Mouse (Mus musculus): ENCODE results near the gene Msrb3. TPM values are rescaled to one million over a fixed set of nuclear protein-coding genes. Genes with fewer than 3 reads are reported as not detected.
A peak's percentile ranks its signal among the peaks of the same experiment; 100 is the strongest.

Gene Msrb3
- polyA plus RNA-seq, 1 experiment from 2014 or later, result 1.2 TPM

- Histone ChIP-seq H3K4me2 (ENCODE audit: low read length) (no peak overlapping the region), H3K9ac (replicated peaks; ENCODE audit: low read length) (no peak overlapping the region), H3K9me3 (ENCODE audit: control insufficient read depth, low read length) (no peaks in the 10 kb centered on the region), H3K27ac (replicated peaks; ENCODE audit: low read depth, low read length) (no peak overlapping the region), H3K4me3 (replicated peaks; ENCODE audit: low read depth, low read length) (no peak overlapping the region), H3K27me3 (ENCODE audit: control insufficient read depth, insufficient read depth, low read length) (no peaks in the 10 kb centered on the region), H3K36me3 (ENCODE audit: control insufficient read depth, insufficient read depth, low read length) (no peaks in the 10 kb centered on the region), H3K4me1 (ENCODE audit: control insufficient read depth, insufficient read depth, low read length) (peaks cover 8% of the 10 kb centered on the region)
- no peak for ATAC-seq (ENCODE audit: low FRiP score, low TSS enrichment)
- no peak for DNase-seq
- WGBS, result 85% methylated on average over 6 of the region's 6 CpGs
These were observed 99.4 kb downstream of the Msrb3 start for GRCm38 (mm10) chr10:120799479-120799878.

GRCm38 (mm10) chr10:120796749-120797148 lies 102.2 kb downstream of the Msrb3 start:
- peaks cover 10% of the 10 kb centered on the region for H3K4me1 ChIP-seq (ENCODE audit: control insufficient read depth, insufficient read depth, low read length)
- H3K4me2 ChIP-seq (ENCODE audit: low read length), result no peak overlapping the region
- H3K36me3 ChIP-seq (ENCODE audit: control insufficient read depth, insufficient read depth, low read length), result no peaks in the 10 kb centered on the region
- ATAC-seq (ENCODE audit: low FRiP score, low TSS enrichment) (no peak), DNase-seq (no peak)
- 95% methylated on average over 4 of the region's 4 CpGs for WGBS
- no peak overlapping the region for H3K9ac ChIP-seq (replicated peaks; ENCODE audit: low read length)
- no peak overlapping the region for H3K4me3 ChIP-seq (replicated peaks; ENCODE audit: low read depth, low read length)
- no peaks in the 10 kb centered on the region for H3K27me3 ChIP-seq (ENCODE audit: control insufficient read depth, insufficient read depth, low read length)
- H3K27ac ChIP-seq (replicated peaks; ENCODE audit: low read depth, low read length), result no peak overlapping the region
- no peaks in the 10 kb centered on the region for H3K9me3 ChIP-seq (ENCODE audit: control insufficient read depth, low read length)

- ATAC-seq (ENCODE audit: low FRiP score, low TSS enrichment), result no peak
- 54% methylated on average over 13 of the region's 13 CpGs for WGBS
- DNase-seq, result peak; percentile 53
These were observed 104.5 kb downstream of the Msrb3 start for GRCm38 (mm10) chr10:120794391-120794817.

GRCm38 (mm10) chr10:120792191-120792765 lies 106.6 kb downstream of the Msrb3 start:
- no peaks in the 10 kb centered on the region for H3K9me3 ChIP-seq (ENCODE audit: control insufficient read depth, low read length)
- no peak overlapping the region for H3K4me2 ChIP-seq (ENCODE audit: low read length)
- no peak overlapping the region for H3K9ac ChIP-seq (replicated peaks; ENCODE audit: low read length)
- no peaks in the 10 kb centered on the region for H3K27me3 ChIP-seq (ENCODE audit: control insufficient read depth, insufficient read depth, low read length)
- H3K4me3 ChIP-seq (replicated peaks; ENCODE audit: low read depth, low read length), result no peak overlapping the region
- DNase-seq, result no peak
- H3K4me1 ChIP-seq (ENCODE audit: control insufficient read depth, insufficient read depth, low read length), result peaks cover 6% of the 10 kb centered on the region; the same call in 1 of the 2 replicates
- 84% methylated on average over 11 of the region's 11 CpGs for WGBS
- H3K27ac ChIP-seq (replicated peaks; ENCODE audit: low read depth, low read length), result no peak overlapping the region
- ATAC-seq (ENCODE audit: low FRiP score, low TSS enrichment), result no peak
- no peaks in the 10 kb centered on the region for H3K36me3 ChIP-seq (ENCODE audit: control insufficient read depth, insufficient read depth, low read length)

More at GRCm38 (mm10) chr10:120794391-120794817, 104.5 kb downstream of the Msrb3 start:
- Histone ChIP-seq H3K36me3 (ENCODE audit: control insufficient read depth, insufficient read depth, low read length) (no peaks in the 10 kb centered on the region), H3K9me3 (ENCODE audit: control insufficient read depth, low read length) (no peaks in the 10 kb centered on the region), H3K27me3 (ENCODE audit: control insufficient read depth, insufficient read depth, low read length) (no peaks in the 10 kb centered on the region), H3K4me2 (ENCODE audit: low read length) (no peak overlapping the region), H3K27ac (replicated peaks; ENCODE audit: low read depth, low read length) (no peak overlapping the region), H3K4me3 (replicated peaks; ENCODE audit: low read depth, low read length) (no peak overlapping the region), H3K9ac (replicated peaks; ENCODE audit: low read length) (no peak overlapping the region), H3K4me1 (ENCODE audit: control insufficient read depth, insufficient read depth, low read length) (peaks cover 6% of the 10 kb centered on the region; the same call in 1 of the 2 replicates)

- WGBS, result 86% methylated on average over 11 of the region's 11 CpGs
- no peak overlapping the region for H3K4me2 ChIP-seq (ENCODE audit: low read length)
- peaks cover 6% of the 10 kb centered on the region; the same call in 1 of the 2 replicates for H3K4me1 ChIP-seq (ENCODE audit: control insufficient read depth, insufficient read depth, low read length)
- no peaks in the 10 kb centered on the region for H3K27me3 ChIP-seq (ENCODE audit: control insufficient read depth, insufficient read depth, low read length)
- DNase-seq (no peak), ATAC-seq (ENCODE audit: low FRiP score, low TSS enrichment) (no peak)
- H3K36me3 ChIP-seq (ENCODE audit: control insufficient read depth, insufficient read depth, low read length), result no peaks in the 10 kb centered on the region
- no peak overlapping the region for H3K9ac ChIP-seq (replicated peaks; ENCODE audit: low read length)
- H3K9me3 ChIP-seq (ENCODE audit: control insufficient read depth, low read length), result no peaks in the 10 kb centered on the region
- no peak overlapping the region for H3K4me3 ChIP-seq (replicated peaks; ENCODE audit: low read depth, low read length)
- H3K27ac ChIP-seq (replicated peaks; ENCODE audit: low read depth, low read length), result no peak overlapping the region
These were observed 107.5 kb downstream of the Msrb3 start for GRCm38 (mm10) chr10:120791438-120791837.

- Histone ChIP-seq H3K4me3 (replicated peaks; ENCODE audit: low read depth, low read length) (no peak overlapping the region), H3K27me3 (ENCODE audit: control insufficient read depth, insufficient read depth, low read length) (no peaks in the 10 kb centered on the region), H3K9me3 (ENCODE audit: control insufficient read depth, low read length) (no peaks in the 10 kb centered on the region), H3K9ac (replicated peaks; ENCODE audit: low read length) (no peak overlapping the region), H3K27ac (replicated peaks; ENCODE audit: low read depth, low read length) (no peak overlapping the region), H3K4me2 (ENCODE audit: low read length) (no peak overlapping the region), H3K4me1 (ENCODE audit: control insufficient read depth, insufficient read depth, low read length) (peaks cover 2% of the 10 kb centered on the region; the same call in 1 of the 2 replicates), H3K36me3 (ENCODE audit: control insufficient read depth, insufficient read depth, low read length) (no peaks in the 10 kb centered on the region)
- DNase-seq, result no peak
- no peak for ATAC-seq (ENCODE audit: low FRiP score, low TSS enrichment)
- 71% methylated on average over 10 of the region's 10 CpGs for WGBS
These were observed 111.7 kb downstream of the Msrb3 start for GRCm38 (mm10) chr10:120787202-120787601.

- 46% methylated on average over 5 of the region's 5 CpGs for WGBS
- H3K36me3 ChIP-seq (ENCODE audit: control insufficient read depth, insufficient read depth, low read length), result no peaks in the 10 kb centered on the region
- no peaks in the 10 kb centered on the region for H3K9me3 ChIP-seq (ENCODE audit: control insufficient read depth, low read length)
- no peak overlapping the region for H3K27ac ChIP-seq (replicated peaks; ENCODE audit: low read depth, low read length)
- H3K4me2 ChIP-seq (ENCODE audit: low read length), result no peak overlapping the region
- no peak overlapping the region for H3K4me3 ChIP-seq (replicated peaks; ENCODE audit: low read depth, low read length)
- no peaks in the 10 kb centered on the region for H3K27me3 ChIP-seq (ENCODE audit: control insufficient read depth, insufficient read depth, low read length)
- peaks cover 2% of the 10 kb centered on the region; the same call in 1 of the 2 replicates for H3K4me1 ChIP-seq (ENCODE audit: control insufficient read depth, insufficient read depth, low read length)
- DNase-seq, result no peak
- ATAC-seq (ENCODE audit: low FRiP score, low TSS enrichment), result no peak
- H3K9ac ChIP-seq (replicated peaks; ENCODE audit: low read length), result no peak overlapping the region
These were observed 114.4 kb downstream of the Msrb3 start for GRCm38 (mm10) chr10:120784516-120784915.

GRCm38 (mm10) chr10:120783393-120783792 lies 115.5 kb downstream of the Msrb3 start:
- no peaks in the 10 kb centered on the region for H3K36me3 ChIP-seq (ENCODE audit: control insufficient read depth, insufficient read depth, low read length)
- H3K9me3 ChIP-seq (ENCODE audit: control insufficient read depth, low read length), result no peaks in the 10 kb centered on the region
- peaks cover 2% of the 10 kb centered on the region; the same call in 1 of the 2 replicates for H3K4me1 ChIP-seq (ENCODE audit: control insufficient read depth, insufficient read depth, low read length)
- no peak overlapping the region for H3K9ac ChIP-seq (replicated peaks; ENCODE audit: low read length)
- H3K27me3 ChIP-seq (ENCODE audit: control insufficient read depth, insufficient read depth, low read length), result no peaks in the 10 kb centered on the region
- no peak overlapping the region for H3K4me3 ChIP-seq (replicated peaks; ENCODE audit: low read depth, low read length)
- no peak overlapping the region for H3K27ac ChIP-seq (replicated peaks; ENCODE audit: low read depth, low read length)
- ATAC-seq (ENCODE audit: low FRiP score, low TSS enrichment) (no peak), DNase-seq (no peak)
- H3K4me2 ChIP-seq (ENCODE audit: low read length), result no peak overlapping the region
- WGBS, result 92% methylated on average over 9 of the region's 9 CpGs

- Histone ChIP-seq H3K4me3 (replicated peaks; ENCODE audit: low read depth, low read length) (no peak overlapping the region), H3K27ac (replicated peaks; ENCODE audit: low read depth, low read length) (no peak overlapping the region), H3K27me3 (ENCODE audit: control insufficient read depth, insufficient read depth, low read length) (no peaks in the 10 kb centered on the region), H3K9me3 (ENCODE audit: control insufficient read depth, low read length) (no peaks in the 10 kb centered on the region; the same call in 1 of the 2 replicates), H3K4me1 (ENCODE audit: control insufficient read depth, insufficient read depth, low read length) (no peaks in the 10 kb centered on the region), H3K9ac (replicated peaks; ENCODE audit: low read length) (no peak overlapping the region), H3K4me2 (ENCODE audit: low read length) (no peak overlapping the region), H3K36me3 (ENCODE audit: control insufficient read depth, insufficient read depth, low read length) (no peaks in the 10 kb centered on the region)
- ATAC-seq (ENCODE audit: low FRiP score, low TSS enrichment) (no peak), DNase-seq (no peak)
- 81% methylated on average over 3 of the region's 3 CpGs for WGBS
These were observed 121.4 kb downstream of the Msrb3 start for GRCm38 (mm10) chr10:120777499-120777898.
